Mouse (Mus musculus) heart, adult 8-10 months (tissue): ENCODE data around the gene Tnfrsf26. TPM values are rescaled to one million over a fixed set of nuclear protein-coding genes. Genes with fewer than 3 reads are reported as not detected.

ENCODE experiments used
- DNase-seq: peaks from one replicate; pipeline ENCODE4 v3.0.0; 2022; ENCODE audit warnings: low spot score
- microRNA-seq: library from miRNA; unstranded; fragments of <30 nt; microRNA quantifications from one replicate; pipeline ENCODE4 v1.2.0, GENCODE M21; 2022
- total RNA-seq, 4 experiments: library from RNA; stranded (reverse); gene quantifications; 2 replicates each; pipeline ENCODE4 v1.2.4; 2022

Tnfrsf26 gene
- total RNA-seq, 4 experiments from 2014 or later, result 0.19 to 0.80 (median 0.57) TPM

- no peak for DNase-seq
These were observed 28.2 kb downstream of the Tnfrsf26 start for GRCm38 (mm10) chr7:143600231-143600740.

- peak; percentile 96 for DNase-seq
These were observed 28.9 kb downstream of the Tnfrsf26 start, which contains the start of gene Cars for GRCm38 (mm10) chr7:143599428-143600230. TSS of gene Cars (minus strand) at chr7:143600090.

GRCm38 (mm10) chr7:143594865-143595264 is 33.7 kb downstream of the Tnfrsf26 start:
- DNase-seq, result no peak

- no peak for DNase-seq
These were observed 36.3 kb downstream of the Tnfrsf26 start for GRCm38 (mm10) chr7:143592255-143592654.

DNA sequence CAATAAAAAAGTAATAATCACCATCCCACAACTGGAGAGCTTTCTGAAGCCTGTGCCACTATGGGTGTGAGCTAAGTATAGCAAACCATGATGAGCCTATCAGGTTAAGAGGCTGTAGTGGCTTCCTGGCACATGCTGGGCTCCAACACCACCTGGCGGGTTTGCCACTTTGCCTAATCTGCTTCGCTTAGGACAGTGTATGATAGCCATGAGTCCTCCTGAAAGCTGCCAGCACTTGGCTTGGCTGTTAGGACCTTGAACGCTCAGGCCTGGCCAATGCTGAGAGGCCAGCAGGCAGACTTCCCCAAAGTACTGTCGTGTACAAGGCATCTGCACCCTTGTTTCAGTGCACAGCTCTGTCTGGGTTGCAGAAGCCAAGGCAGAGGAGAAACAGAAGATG is 40.5 kb downstream of the Tnfrsf26 start:
- peak; percentile 69 for DNase-seq

DNA sequence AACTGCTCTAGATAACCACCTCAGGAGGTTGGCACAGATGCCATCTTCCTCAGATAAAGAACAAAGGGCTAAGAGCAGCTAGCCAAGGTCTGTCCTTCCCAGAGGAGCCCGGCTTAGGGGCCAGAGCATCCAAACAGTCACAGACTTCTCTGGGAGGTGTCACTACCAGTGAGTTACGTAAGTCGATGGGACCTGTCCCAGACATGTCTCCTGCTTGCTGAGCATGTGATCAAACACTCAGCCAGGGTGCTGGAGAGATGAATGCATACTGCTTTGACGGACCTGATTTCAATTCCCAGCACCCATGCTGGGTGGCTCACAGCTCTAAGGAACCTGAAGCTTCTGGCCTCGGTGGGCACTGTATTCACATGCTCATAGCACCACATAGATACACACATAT is 40.9 kb downstream of the Tnfrsf26 start:
- DNase-seq, result peak; percentile 55

GRCm38 (mm10) chr7:143583956-143584355 is 44.6 kb downstream of the Tnfrsf26 start:
- DNase-seq, result peak; percentile 52

DNA sequence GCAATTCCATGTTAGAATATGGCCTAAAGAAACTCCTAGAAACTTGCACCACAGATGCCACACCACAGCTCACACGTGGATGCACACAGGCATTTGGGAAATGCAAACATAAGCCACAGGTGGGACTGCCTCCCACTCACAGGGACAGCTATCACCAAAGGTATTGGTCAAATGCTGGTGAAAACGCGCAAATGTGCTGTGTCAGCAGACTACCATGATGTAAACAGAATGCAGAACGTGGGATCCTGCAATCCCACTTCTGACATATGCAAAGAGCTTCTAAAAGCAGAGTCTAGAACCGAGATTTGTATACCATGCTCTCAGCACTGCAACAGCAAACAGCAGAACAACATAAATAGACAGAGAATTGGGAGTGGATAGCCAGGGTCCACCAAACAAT is 45.5 kb downstream of the Tnfrsf26 start:
- no peak for DNase-seq

DNA sequence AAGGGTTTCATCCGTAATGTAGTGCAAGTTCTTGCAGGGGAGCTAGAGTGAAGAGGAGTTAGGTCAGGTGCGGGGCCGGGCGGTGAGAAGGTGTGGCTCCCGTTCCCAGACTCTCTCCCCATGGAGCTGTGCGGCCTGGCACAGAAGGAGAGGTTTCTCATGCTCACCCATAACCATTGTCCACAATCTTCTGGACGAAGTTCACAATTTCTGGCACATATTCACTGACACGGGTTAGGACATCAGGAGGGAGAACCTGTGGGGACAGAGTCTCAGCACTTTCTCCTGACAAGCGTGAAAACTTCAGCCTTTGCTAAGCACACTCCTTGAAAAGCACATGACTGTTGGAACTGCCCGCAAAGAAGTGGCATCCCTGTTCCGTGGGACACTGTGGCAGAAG is 52.8 kb downstream of the Tnfrsf26 start:
- DNase-seq, result no peak

- DNase-seq, result no peak
These were observed 62.9 kb downstream of the Tnfrsf26 start for GRCm38 (mm10) chr7:143565648-143566039.

GRCm38 (mm10) chr7:143565015-143565647 is 63.4 kb downstream of the Tnfrsf26 start:
- no peak for DNase-seq

DNA sequence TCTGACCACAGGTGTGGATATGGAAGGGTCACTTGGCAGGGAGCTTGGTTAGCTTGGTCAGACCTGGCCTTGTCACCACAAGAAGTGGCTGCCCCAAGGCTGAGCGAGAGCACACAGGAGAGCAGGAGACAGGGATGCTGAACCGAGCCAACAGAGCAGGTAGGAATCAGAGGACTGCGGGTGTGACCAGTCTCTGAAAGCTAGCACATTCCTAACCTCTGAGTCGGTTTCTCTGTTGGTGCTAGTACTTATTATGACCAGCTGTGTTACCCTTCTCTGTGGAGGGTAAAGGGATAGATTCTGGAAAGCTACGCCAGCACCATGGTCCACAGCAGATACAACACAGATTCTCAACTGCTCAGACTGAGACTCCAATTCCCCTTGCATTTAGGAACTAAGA is 64.7 kb downstream of the Tnfrsf26 start:
- DNase-seq, result no peak

Small RNA genes within 50 kb of the gene (microRNA-seq; reads per million reads assigned to microRNA genes)
- gene Mir7064, result not detected

Other genes with a start within 250 kb of the Tnfrsf26 start
- gene Cdkn1c, start 167.7 kb downstream of the Tnfrsf26 start, total RNA-seq, result 10 to 100 TPM; 27.9 to 44.7 (median 34.9) TPM
- under 1 TPM; 0.52 to 0.85 (median 0.54) TPM for gene Slc22a18, start 155.0 kb downstream of the Tnfrsf26 start, total RNA-seq
- gene Phlda2, start 125.6 kb downstream of the Tnfrsf26 start, total RNA-seq, result not detected
- gene Nap1l4, start 79.6 kb downstream of the Tnfrsf26 start, total RNA-seq, result 100 to 1,000 TPM; 172 to 189 (median 180) TPM
- gene Cars, start 28.6 kb downstream of the Tnfrsf26 start, total RNA-seq, result 10 to 100 TPM; 18.4 to 25.1 (median 22.4) TPM
- 1 to 10 TPM; 2.5 to 3.1 (median 2.9) TPM for gene Tnfrsf22, start 20.9 kb upstream of the Tnfrsf26 start, total RNA-seq
- 1 to 10 TPM; 2.9 to 6.1 (median 3.7) TPM for gene Tnfrsf23, start 57.1 kb upstream of the Tnfrsf26 start, total RNA-seq
- 10 to 100 TPM; 17.1 to 29.4 (median 20.3) TPM for gene Osbpl5, start 128.3 kb upstream of the Tnfrsf26 start, total RNA-seq
- not detected for gene Mrgprg, start 138.3 kb upstream of the Tnfrsf26 start, total RNA-seq
- gene Mrgpre, start 155.8 kb upstream of the Tnfrsf26 start, total RNA-seq, result 1 to 10 TPM; 1.6 to 1.8 (median 1.6) TPM
- 1 to 10 TPM; 4.9 to 6.3 (median 5.2) TPM for gene Nadsyn1, start 194.1 kb upstream of the Tnfrsf26 start, total RNA-seq
- 1 to 10 TPM; 4.9 to 6.7 (median 5.5) TPM for gene Dhcr7, start 194.4 kb upstream of the Tnfrsf26 start, total RNA-seq
- gene Gm498, start 238.1 kb upstream of the Tnfrsf26 start, total RNA-seq, result not detected